Mouse (Mus musculus) hindbrain, embryonic 16.5 days (tissue): ENCODE measurements around the gene Lsamp. TPM values are rescaled to one million over a fixed set of nuclear protein-coding genes. Genes with fewer than 3 reads are reported as not detected.

Source experiments
- ATAC-seq: fragments of 200-750 bp; cut with Nextera tagmentation; 2 replicates; pipeline ENCODE4 v1.8.0; 2017; ENCODE audit warnings: moderate TSS enrichment, moderate library complexity
- H3K27ac ChIP-seq: fragments of 300-500 bp; sonication (generic); 2 replicates; pipeline ENCODE4 v1.5.1; 2014; ENCODE audit warnings: low read depth, mild to moderate bottlenecking, control low read depth, low read length, moderate library complexity
- H3K27me3 ChIP-seq: fragments of 300-500 bp; sonication (generic); replicated peaks from 2 replicates; pipeline ENCODE4 v1.6.1; 2014; ENCODE audit warnings: low read length; ENCODE audit not compliant: control insufficient read depth, insufficient read depth
- H3K36me3 ChIP-seq: fragments of 300-500 bp; sonication (generic); 2 replicates; pipeline ENCODE4 v1.6.1; 2014; ENCODE audit warnings: mild to moderate bottlenecking, low read length, moderate library complexity, mixed read lengths; ENCODE audit not compliant: control insufficient read depth, insufficient read depth
- H3K4me1 ChIP-seq: fragments of 300-500 bp; sonication (generic); 2 replicates; pipeline ENCODE4 v1.6.1; 2014; ENCODE audit warnings: low read depth, low read length; ENCODE audit not compliant: control insufficient read depth, insufficient read depth
- H3K4me2 ChIP-seq: fragments of 300-500 bp; sonication (generic); 2 replicates; pipeline ENCODE4 v1.6.1; 2014; ENCODE audit warnings: mild to moderate bottlenecking, low read length, control low read depth, moderate library complexity
- H3K4me3 ChIP-seq: fragments of 300-500 bp; sonication (generic); 2 replicates; pipeline ENCODE4 v1.5.1; 2014; ENCODE audit warnings: mild to moderate bottlenecking, low read length, control low read depth, moderate library complexity
- H3K9ac ChIP-seq: fragments of 300-500 bp; sonication (generic); 2 replicates; pipeline ENCODE4 v1.6.1; 2014; ENCODE audit warnings: low read depth, mild to moderate bottlenecking, control low read depth, low read length, moderate library complexity
- H3K9me3 ChIP-seq: fragments of 300-500 bp; sonication (generic); 2 replicates; pipeline ENCODE4 v1.6.1; 2014; ENCODE audit warnings: mild to moderate bottlenecking, low read length, moderate library complexity; ENCODE audit not compliant: control insufficient read depth
- WGBS: fragments of 180-500 bp; shearing (Covaris S2); extraction: QIAGEN DNeasy Blood & Tissue Kit; methylation state at CpG from one replicate; pipeline ENCODE4 v1.1.7; 2014; 5-methylcytosine and 5-hydroxymethylcytosine counted together
- polyA plus RNA-seq: library from polyadenylated mRNA; unstranded; fragments of >200 nt; fragmentation: Nextera tagmentation; extraction: Ambion mirVana; gene quantifications from 2 replicates; pipeline ENCODE4 v1.2.1, GENCODE M21; 2015

The Lsamp gene
- polyA plus RNA-seq, 1 experiment from 2014 or later, result 107 TPM

DNA sequence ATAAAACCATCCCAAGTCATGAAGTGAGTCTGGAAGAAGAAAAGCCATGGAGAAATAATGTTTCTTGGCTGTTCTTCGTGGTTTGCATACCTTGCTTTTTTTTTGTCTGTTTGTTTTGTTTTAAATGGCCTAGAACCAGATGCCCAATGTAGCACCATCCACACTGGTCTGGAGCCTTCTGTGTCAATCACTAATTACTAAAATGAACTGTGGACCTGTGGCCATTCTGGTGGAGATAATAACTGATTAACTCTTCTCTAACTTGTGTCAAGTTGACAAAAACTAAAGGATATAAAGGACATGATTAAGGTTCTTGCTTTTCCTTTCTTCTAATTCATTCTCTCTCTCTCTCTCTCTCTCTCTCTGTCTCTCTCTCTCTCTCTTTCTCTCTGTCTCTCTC is 1359.3 kb downstream of the Lsamp start:
- no peak for ATAC-seq
- Histone ChIP-seq H3K9me3 (no peaks in the 10 kb centered on the region), H3K4me1 (no peaks in the 10 kb centered on the region), H3K27ac (no peak overlapping the region), H3K4me2 (no peak overlapping the region), H3K9ac (no peak overlapping the region), H3K27me3 (no peaks in the 10 kb centered on the region), H3K4me3 (no peak overlapping the region), H3K36me3 (no peaks in the 10 kb centered on the region)
- WGBS, result 86% methylated on average over 1 of the region's 1 CpGs

DNA sequence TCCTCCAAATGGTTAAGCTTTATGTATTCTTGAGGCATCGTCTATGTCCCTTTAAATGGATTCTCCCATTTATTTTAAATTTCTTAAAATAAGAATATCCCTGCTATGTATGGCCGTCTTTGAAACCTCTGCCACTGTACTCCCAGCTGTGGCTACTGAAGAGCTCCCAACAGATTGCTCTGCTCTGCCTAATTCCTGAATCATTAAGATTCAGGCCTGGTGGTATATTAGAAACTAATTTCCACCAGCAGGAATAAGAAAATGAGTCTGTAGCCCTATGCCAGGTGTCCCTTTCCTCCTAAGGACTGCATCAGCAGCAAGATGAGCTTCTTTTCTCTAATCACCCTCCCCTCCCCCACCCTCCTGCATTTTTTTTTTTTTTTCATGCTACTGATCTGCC is 1381.0 kb downstream of the Lsamp start:
- Histone ChIP-seq H3K9me3 (no peaks in the 10 kb centered on the region), H3K27ac (no peak overlapping the region), H3K4me2 (no peak overlapping the region), H3K4me3 (no peak overlapping the region), H3K4me1 (no peaks in the 10 kb centered on the region), H3K36me3 (no peaks in the 10 kb centered on the region), H3K9ac (no peak overlapping the region), H3K27me3 (no peaks in the 10 kb centered on the region)
- 60% methylated on average over 2 of the region's 2 CpGs for WGBS
- peak; percentile 58 for ATAC-seq

DNA sequence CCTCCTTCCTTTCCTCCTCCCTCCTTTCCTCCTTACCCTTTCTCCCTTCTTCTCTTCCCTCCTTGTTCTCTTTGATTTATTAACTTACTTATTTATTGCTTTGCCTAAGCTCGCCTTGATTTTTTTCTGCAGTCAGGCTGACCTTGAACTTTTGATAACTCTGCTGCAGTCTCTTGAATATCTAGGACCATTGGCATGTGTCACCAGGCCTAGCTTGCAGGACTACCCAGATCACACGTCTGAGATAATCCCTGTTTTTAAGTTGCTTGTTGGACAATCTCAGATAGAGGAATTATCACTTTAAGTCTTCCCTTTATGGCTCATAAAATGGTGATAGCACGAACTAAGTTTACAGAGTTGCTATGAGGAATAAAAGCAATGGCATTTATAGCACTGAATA is 1399.5 kb downstream of the Lsamp start:
- Histone ChIP-seq H3K9me3 (no peaks in the 10 kb centered on the region), H3K27ac (no peak overlapping the region), H3K4me1 (no peaks in the 10 kb centered on the region), H3K9ac (no peak overlapping the region), H3K4me3 (no peak overlapping the region), H3K4me2 (no peak overlapping the region), H3K27me3 (no peaks in the 10 kb centered on the region), H3K36me3 (no peaks in the 10 kb centered on the region)
- ATAC-seq, result no peak
- 81% methylated on average over 3 of the region's 3 CpGs for WGBS

DNA sequence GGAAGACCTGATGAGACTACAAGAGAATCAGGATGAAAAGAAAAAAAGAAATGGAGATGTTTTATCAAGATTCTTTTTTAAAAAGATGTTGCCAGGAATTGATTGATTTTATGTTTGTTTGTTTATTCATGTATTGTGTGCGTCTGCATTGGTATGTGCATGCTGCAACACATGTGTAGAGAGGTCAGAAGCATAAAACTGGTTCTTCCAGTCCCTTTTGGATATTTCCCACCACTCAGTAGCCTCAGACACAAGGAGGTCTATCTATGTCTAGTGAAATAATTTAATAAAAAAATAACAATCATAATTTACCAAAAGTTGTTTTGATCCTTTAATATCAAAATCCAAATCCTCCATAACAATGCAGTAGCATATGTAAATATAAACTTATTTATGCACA is 1400.1 kb downstream of the Lsamp start:
- H3K4me1 ChIP-seq, result no peaks in the 10 kb centered on the region
- no peaks in the 10 kb centered on the region for H3K36me3 ChIP-seq
- H3K4me3 ChIP-seq, result no peak overlapping the region
- ATAC-seq, result no peak
- WGBS, result 89% methylated on average over 1 of the region's 1 CpGs
- H3K27ac ChIP-seq, result no peak overlapping the region
- no peak overlapping the region for H3K4me2 ChIP-seq
- no peaks in the 10 kb centered on the region for H3K27me3 ChIP-seq
- H3K9me3 ChIP-seq, result no peaks in the 10 kb centered on the region
- no peak overlapping the region for H3K9ac ChIP-seq

DNA sequence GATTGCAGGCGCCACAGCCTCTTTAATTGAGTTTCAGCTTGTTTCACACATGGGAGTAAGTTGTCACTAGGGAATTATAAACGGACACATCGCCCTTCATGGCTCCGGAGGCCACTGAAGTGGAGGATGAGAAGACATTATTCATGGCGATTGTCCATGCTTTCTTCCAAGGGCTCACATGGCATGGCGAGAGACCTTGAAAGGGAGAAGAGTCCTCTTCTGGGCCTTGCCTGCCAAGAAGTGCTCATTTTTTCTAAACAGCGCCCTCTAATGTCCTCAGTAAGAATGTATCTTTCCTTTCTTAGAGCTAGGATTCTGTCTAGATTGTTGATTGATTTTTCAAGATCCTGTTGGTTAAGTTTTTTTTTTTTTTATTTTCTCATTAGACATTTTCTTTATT is 1424.7 kb downstream of the Lsamp start:
- H3K27me3 ChIP-seq, result no peaks in the 10 kb centered on the region
- H3K4me2 ChIP-seq, result no peak overlapping the region
- 56% methylated on average over 7 of the region's 7 CpGs for WGBS
- H3K9ac ChIP-seq, result no peak overlapping the region
- H3K4me1 ChIP-seq, result no peaks in the 10 kb centered on the region
- H3K4me3 ChIP-seq, result no peak overlapping the region
- ATAC-seq, result no peak
- H3K36me3 ChIP-seq, result no peaks in the 10 kb centered on the region
- no peak overlapping the region for H3K27ac ChIP-seq
- H3K9me3 ChIP-seq, result no peaks in the 10 kb centered on the region

DNA sequence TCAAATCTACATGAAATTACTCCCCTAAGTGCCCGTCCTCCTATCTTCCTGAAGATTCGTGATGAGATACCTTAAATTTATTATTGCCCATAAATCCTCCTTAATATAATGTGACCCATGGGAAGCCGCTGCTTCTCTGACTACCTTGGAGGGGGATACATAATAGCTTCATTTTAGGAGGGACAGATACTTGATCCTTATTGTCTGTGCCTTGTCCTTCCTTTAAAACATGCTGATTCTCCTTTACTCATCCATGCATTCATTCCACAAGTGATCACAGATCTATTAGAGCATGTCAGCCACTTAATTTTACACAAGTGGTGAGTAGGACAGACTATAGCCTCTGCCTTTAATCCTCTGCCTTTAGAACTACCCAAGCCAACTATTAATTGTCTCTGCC is 1426.5 kb downstream of the Lsamp start:
- Histone ChIP-seq H3K27ac (no peak overlapping the region), H3K9ac (no peak overlapping the region), H3K27me3 (no peaks in the 10 kb centered on the region), H3K9me3 (no peaks in the 10 kb centered on the region), H3K4me2 (no peak overlapping the region), H3K4me3 (no peak overlapping the region), H3K36me3 (no peaks in the 10 kb centered on the region), H3K4me1 (no peaks in the 10 kb centered on the region)
- ATAC-seq, result no peak
- 75% methylated on average over 3 of the region's 3 CpGs for WGBS

DNA sequence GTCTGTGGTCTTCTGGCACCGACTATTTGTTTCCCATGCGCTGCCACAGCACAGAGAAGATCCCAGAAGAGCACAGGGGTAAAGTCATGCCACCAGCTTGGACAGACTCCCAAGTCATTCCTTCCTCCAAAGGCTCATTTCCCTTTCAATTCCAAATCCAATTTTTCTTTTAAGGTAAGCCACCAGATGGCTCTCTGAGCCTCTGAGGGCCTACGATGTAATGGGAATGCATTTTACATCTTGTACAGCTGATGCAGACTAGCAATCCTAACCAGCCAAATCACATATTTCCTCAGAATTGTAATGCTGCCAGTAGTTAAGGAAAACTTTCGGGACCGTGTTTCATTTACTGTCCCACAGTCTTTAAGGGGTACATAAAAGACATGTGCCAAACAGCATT is 1433.2 kb downstream of the Lsamp start:
- no peak overlapping the region for H3K4me3 ChIP-seq
- no peak overlapping the region for H3K4me2 ChIP-seq
- no peaks in the 10 kb centered on the region for H3K36me3 ChIP-seq
- WGBS, result 67% methylated on average over 5 of the region's 5 CpGs
- no peak overlapping the region for H3K9ac ChIP-seq
- H3K27ac ChIP-seq, result no peak overlapping the region
- no peaks in the 10 kb centered on the region for H3K27me3 ChIP-seq
- no peaks in the 10 kb centered on the region for H3K9me3 ChIP-seq
- H3K4me1 ChIP-seq, result no peaks in the 10 kb centered on the region
- no peak for ATAC-seq

DNA sequence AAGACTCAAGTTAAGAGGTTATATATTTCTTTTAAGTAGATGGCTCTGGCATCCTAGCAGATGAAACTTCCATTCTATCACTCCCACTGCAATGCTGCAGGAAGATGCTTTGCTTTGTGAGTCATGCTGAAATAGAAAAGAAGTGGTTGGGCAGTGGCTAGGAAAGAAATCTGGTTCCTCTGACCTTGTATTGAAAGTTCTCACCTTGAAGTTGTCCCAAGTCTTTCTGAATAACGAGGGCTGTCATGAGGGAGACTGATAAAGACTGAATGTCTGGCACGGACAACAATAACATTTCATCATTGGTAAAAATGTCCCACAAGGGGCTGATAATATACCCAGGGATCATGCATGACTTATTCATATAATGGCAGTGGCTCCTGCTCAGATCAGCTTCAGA is 1483.2 kb downstream of the Lsamp start:
- Histone ChIP-seq H3K27me3 (no peaks in the 10 kb centered on the region), H3K4me2 (no peak overlapping the region), H3K27ac (no peak overlapping the region), H3K9ac (no peak overlapping the region), H3K4me3 (no peak overlapping the region), H3K36me3 (no peaks in the 10 kb centered on the region), H3K4me1 (no peaks in the 10 kb centered on the region), H3K9me3 (no peaks in the 10 kb centered on the region)
- 57% methylated on average over 2 of the region's 2 CpGs for WGBS
- ATAC-seq, result no peak

DNA sequence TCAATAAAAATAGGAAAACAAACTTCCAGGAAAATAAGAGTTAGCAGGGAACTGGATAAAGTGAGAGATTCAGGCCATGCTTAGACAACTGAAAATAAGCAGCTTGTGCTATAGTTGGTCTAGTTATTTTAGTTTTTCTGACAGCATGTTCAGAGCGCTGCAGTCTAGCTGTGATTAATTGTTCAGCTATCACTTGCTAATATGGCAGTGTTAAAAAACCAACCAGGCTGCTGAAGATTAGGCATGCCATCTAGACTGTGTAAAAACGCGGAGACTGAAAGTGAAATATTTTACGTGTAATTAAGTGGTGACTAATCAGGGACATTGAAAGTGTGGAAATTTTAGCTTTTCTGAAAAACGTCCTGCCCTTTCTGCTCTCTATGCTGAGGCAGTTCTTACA is 1494.5 kb downstream of the Lsamp start:
- WGBS, result 75% methylated on average over 5 of the region's 5 CpGs
- no peaks in the 10 kb centered on the region for H3K27me3 ChIP-seq
- H3K4me2 ChIP-seq, result no peak overlapping the region
- H3K27ac ChIP-seq, result no peak overlapping the region
- H3K4me3 ChIP-seq, result no peak overlapping the region
- no peaks in the 10 kb centered on the region for H3K36me3 ChIP-seq
- H3K9me3 ChIP-seq, result no peaks in the 10 kb centered on the region
- no peak overlapping the region for H3K9ac ChIP-seq
- H3K4me1 ChIP-seq, result no peaks in the 10 kb centered on the region
- ATAC-seq, result peak; percentile 63; the same call in 1 of the 2 replicates

DNA sequence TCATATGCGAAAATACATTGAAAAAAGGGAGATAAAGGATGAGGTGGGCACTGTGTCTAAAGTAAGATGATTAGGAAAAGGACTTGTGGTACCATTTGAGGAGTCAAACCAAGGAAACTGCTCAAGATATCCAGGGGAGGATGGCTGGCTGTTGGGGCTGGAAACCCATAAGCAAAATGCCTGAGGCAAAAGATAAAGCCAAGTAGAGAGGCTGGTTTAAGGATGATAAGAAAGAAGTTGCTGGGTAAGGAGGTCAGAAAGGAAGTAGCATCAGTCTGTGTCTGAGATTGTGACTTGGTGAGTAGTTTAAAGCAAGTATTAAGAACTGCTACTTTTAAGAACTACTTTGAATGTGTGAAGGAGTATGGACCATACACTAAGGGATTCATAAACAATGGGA is 1497.7 kb downstream of the Lsamp start:
- H3K4me3 ChIP-seq, result no peak overlapping the region
- no peak overlapping the region for H3K9ac ChIP-seq
- H3K9me3 ChIP-seq, result no peaks in the 10 kb centered on the region
- H3K36me3 ChIP-seq, result no peaks in the 10 kb centered on the region
- no peaks in the 10 kb centered on the region for H3K4me1 ChIP-seq
- no peak for ATAC-seq
- H3K4me2 ChIP-seq, result no peak overlapping the region
- WGBS, result 92% methylated on average over 1 of the region's 1 CpGs
- no peak overlapping the region for H3K27ac ChIP-seq
- no peaks in the 10 kb centered on the region for H3K27me3 ChIP-seq
